Mouse (Mus musculus) kidney, postnatal 14 days (tissue): ENCODE measurements at regions not wholly inside any gene's neighbourhood (a gene's known extent, or its start where the extent isn't known, plus 50 kb on each side); places are given as distances from the start of the nearest gene placed in this dataset.

Experiments used
- DNase-seq: peaks from one replicate; pipeline ENCODE4 v3.0.0; 2022; ENCODE audit warnings: mixed read lengths

GRCm38 (mm10) chr3:27815201-27815695, 80.9 kb downstream of the Tmem212 start:
- no peak for DNase-seq

- no peak for DNase-seq
Observed at GRCm38 (mm10) chr3:27804271-27804670, 91.9 kb downstream of the Tmem212 start.

GRCm38 (mm10) chr3:27791633-27791951, 80.5 kb upstream of the Fndc3b start:
- DNase-seq, result no peak

GRCm38 (mm10) chr3:27790932-27791632, 80.0 kb upstream of the Fndc3b start:
- DNase-seq, result no peak

- no peak for DNase-seq
Observed at GRCm38 (mm10) chr3:27783926-27784325, 72.8 kb upstream of the Fndc3b start.

GRCm38 (mm10) chr3:27783476-27783875, 72.4 kb upstream of the Fndc3b start:
- DNase-seq, result no peak

- DNase-seq, result no peak
Observed at GRCm38 (mm10) chr3:27782056-27782765, 71.1 kb upstream of the Fndc3b start.

GRCm38 (mm10) chr3:27779892-27780291, 68.8 kb upstream of the Fndc3b start:
- DNase-seq, result no peak

- no peak for DNase-seq
Observed at GRCm38 (mm10) chr3:27777751-27778150, 66.6 kb upstream of the Fndc3b start.

- no peak for DNase-seq
Observed at GRCm38 (mm10) chr3:27773176-27773575, 62.1 kb upstream of the Fndc3b start.

- no peak for DNase-seq
Observed at GRCm38 (mm10) chr3:27769438-27769837, 58.3 kb upstream of the Fndc3b start.

- DNase-seq, result no peak
Observed at GRCm38 (mm10) chr3:27767188-27767587, 56.1 kb upstream of the Fndc3b start.

- DNase-seq, result no peak
Observed at GRCm38 (mm10) chr3:27766421-27766820, 55.3 kb upstream of the Fndc3b start.

GRCm38 (mm10) chr3:27765929-27766328, 54.8 kb upstream of the Fndc3b start:
- DNase-seq, result peak; percentile 42

GRCm38 (mm10) chr3:27764556-27764955, 53.4 kb upstream of the Fndc3b start:
- DNase-seq, result no peak

GRCm38 (mm10) chr3:27761031-27761430, 49.9 kb upstream of the Fndc3b start:
- peak; percentile 16 for DNase-seq
